Mouse (Mus musculus) ovary, adult 2 months (tissue): Measurements from ENCODE around the gene Crebzf. TPM values are rescaled to one million over a fixed set of nuclear protein-coding genes. Genes with fewer than 3 reads are reported as not detected.

Experiments
- polyA plus RNA-seq: library from polyadenylated mRNA; depleted of rRNA; stranded (reverse); fragments of >200 nt; gene quantifications from 2 replicates; pipeline ENCODE4 v1.2.3, GENCODE M21; 2012; rRNA removed

The Crebzf gene
- polyA plus RNA-seq, result 80.8 and 124 TPM in 2 replicates

DNA sequence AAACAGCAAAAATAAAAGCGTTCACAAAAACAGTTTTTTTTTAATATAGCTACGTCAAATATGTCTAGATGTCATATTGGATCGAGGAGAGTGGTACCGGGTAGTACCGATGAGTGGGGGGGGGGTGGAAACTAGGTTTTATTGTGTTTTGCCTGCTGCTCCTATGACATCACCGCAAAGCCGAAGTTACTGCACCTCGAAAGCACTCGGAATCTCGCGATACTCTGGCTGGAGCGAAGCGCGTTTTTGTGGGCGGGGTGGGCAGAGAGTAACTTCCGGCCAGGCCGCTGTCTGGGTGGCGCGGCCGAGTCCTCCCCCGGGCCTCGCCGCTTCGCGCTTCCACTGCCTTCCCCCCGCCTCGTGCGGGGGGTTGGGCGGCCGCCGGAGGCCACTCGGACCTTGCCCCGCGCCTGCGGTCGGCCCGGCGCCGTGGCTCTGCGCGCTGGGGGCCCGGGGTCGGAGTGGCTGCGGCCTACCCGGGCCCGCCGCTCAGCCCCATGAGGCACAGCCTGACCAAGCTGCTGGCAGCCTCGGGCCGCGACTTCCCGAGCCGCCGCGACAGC lies at the start of gene Crebzf:
Gene Crebzf (plus strand): TSS at position 212 of the 563 bp plus-strand sequence.

DNA sequence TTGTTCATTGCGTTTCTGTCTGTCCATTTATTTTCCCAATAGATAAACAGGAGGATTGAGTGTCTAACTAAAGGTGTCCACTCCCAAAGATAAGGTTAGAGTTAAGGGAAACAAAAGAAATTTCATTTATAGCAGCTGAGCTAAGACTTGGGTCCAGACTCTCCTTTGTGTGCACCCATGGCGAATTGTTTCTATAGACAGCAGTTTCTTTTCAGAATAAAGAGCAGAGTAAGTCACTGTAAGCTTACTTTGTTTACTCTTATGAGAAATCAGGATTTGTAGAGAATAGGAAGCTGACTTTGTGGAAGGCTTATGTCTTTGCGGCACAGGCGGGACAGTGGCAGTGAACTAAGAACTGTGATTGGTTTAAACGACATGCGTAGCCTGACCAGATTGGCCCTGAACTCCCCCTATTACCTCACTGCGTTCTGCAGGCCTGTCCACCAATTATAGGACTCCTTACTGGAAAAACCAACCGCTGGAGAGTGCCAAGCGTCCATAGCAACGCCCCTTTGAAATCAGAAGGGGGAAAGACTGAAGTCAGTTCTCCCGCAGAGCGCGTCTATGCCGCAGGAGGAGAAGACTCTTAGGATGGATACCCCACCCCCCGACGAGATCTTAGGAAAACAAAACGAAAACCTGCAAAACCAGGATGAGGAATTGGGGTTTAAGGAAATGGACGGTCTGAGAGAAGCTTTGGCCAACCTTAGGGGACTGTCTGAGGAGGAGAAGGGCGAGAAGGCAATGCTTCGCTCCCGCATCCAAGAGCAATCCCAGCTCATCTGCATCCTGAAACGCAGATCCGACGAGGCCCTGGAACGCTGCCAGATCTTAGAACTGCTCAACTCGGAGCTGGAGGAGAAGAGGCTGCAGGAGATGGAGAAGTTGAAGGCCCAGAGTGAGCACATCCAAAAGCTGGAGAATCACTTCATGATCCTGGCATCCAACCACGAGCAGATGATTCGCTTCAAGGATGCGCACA lies 16.2 kb upstream of the Crebzf start, which contains the start of gene Ccdc89:
Gene Ccdc89 (plus strand): TSS at position 558 of the 982 bp plus-strand sequence.

DNA sequence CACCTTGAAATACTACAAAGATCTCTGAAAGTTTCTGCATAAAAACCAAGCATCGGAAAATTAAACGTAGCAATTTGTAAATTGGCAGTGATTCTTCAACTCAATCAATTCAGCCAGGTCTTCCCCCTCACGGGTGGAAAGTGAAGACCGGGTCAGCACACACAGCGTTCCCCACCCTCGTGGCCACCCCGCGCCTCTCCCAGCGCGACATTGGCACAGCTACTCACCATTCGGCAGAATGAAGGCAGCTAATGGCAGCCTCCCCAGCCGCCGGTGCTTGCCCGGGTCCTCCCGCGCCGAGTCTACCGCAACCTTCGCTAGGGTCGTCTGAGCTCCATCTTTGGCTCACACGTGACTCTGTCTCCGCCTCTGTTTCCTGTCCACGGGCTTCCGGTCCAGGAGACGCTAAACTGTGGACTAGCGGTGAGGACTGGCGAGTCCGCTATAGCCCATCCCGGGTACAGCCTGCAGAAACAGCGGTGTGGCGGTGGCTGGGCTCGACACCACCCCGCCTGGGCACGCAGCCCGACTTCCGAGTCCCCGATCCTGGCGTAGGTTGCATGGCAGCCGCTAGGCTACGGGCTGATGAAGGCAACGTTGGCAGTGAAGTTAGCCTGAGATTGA lies 14.4 kb downstream of the Crebzf start, which contains the start of gene Tmem126a:
Gene Tmem126a (minus strand): TSS at position 385 of the 624 bp plus-strand sequence.

DNA sequence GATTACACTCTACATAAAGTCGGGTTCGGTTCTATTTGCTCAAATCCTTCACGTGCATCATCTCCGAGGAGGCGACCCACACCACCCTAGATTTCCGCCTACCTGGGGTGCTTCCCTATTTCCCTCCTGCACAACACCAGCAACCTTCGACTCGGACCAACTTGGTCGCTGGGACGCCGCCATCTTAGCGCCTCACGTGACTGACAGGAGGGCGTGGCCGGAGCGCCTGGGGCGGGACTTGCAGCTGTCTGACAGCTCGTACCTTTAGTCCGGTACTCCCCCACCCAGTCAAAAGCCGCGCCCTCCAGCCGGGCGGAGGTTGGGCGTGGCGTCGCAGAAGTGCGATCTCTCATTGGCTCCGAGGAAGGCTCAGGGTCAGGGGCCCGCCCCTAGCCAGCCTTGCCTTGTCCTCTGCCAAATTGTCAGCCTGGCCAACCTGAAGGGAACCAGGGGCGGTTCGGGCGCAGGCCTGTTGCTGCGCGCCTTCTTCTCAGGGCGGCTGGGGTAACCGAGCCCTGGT lies 33.3 kb downstream of the Crebzf start, which contains the start of gene Tmem126b:
Gene Tmem126b (minus strand): TSS at position 209 of the 520 bp plus-strand sequence.

DNA sequence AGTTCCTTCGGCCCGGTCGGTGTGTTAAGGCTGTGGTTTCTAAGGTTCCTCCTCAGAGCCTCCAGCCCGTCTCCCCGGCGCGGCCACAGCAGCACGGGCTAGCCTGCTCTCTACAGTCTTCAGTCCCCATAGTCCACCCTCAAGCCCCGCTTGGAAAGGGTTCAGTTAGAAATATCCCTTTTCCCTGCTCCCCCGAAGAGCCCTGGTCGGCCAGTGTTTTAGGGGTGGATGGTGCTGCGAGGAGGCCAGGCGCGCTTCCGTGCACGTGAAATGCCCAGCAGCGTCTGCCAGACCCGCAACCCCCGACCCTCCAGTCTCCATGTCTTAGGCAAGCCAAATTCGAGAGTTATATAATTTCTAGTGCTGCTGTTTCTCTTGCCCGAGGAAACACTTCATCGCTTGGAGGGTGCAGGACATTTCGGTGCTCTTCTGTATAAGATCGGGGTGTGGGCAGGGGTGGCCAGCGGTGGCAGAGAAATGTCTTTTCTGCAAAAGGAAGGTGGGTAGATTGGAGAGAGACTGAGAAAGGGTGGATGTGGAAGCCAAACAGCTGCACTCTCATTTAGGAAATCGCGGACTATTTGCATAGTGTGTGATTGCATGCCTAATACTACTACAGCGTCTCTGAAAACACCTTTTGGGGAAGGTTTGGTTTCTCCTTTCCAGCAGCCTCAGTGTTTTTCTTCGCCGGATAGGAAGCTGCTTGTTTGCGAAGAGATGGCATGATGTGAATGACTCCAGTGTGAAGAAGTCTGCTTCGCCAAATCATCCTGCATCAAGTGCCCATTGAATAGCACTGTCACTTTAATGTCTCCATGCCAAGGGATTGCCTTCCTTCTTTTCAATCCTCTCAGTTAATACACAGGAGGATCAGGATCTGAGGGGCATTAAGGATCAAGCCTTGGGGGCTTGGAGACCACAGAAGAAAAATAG lies 34.0 kb downstream of the Crebzf start, which contains the start of gene Dlg2:
Gene Dlg2 (plus strand): TSS at position 360 of the 933 bp plus-strand sequence.

Other genes with a start within 250 kb of the Crebzf start
- not detected in 2 replicates for gene Ccdc83, start 177.0 kb upstream of the Crebzf start, polyA plus RNA-seq
- 7.7 and 12.8 TPM in 2 replicates for gene Sytl2, start 140.5 kb upstream of the Crebzf start, polyA plus RNA-seq
- 0.37 and 0.70 TPM in 2 replicates for gene Ccdc89, start 16.2 kb upstream of the Crebzf start, polyA plus RNA-seq
- gene Tmem126a, start 14.5 kb downstream of the Crebzf start, polyA plus RNA-seq, result 6.8 and 11.9 TPM in 2 replicates
- gene Tmem126b, start 33.3 kb downstream of the Crebzf start, polyA plus RNA-seq, result 6.9 and 9.7 TPM in 2 replicates
- gene Dlg2, start 33.9 kb downstream of the Crebzf start, polyA plus RNA-seq, result 0.47 and 1.3 TPM in 2 replicates